Mouse (Mus musculus) thymus, postnatal 36 days (tissue): ENCODE data around the gene H2al2c.
"Not testable (repeated sequence)": the region's sequence is repeated elsewhere in the genome, so short reads cannot be mapped to it uniquely, and the experiment has no call there.

Experiments used
- DNase-seq, 2 experiments: peaks; one replicate each; pipeline ENCODE4 v3.0.0; 2022; ENCODE audit warnings: mixed read lengths in 2 of 2

The H2al2c gene

DNA sequence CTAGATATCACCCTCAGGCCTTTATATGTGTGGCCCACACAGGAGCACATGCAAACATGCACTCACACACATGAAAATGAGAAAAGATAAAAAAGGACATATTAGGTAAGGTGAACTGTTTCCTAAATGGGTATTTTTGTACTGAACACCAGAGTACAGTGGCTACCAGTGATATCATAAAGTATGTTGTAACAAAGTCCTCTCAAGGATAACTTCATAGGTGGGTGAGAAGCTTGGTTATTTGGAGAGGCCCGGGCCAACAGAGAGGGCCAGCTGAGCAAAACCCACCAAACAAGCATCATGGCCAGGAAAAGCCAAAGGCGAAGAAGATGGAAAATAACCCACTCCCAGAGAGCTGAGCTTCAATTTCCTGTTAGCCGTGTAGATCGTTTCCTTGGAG lies at the start of gene H2al2c:
Gene H2al2c (plus strand): TSS at position 301 of the 400 bp plus-strand sequence.
- DNase-seq = not testable (repeated sequence)
